Mouse (Mus musculus): Measurements from ENCODE around the gene Rab11fip4. TPM values are rescaled to one million over a fixed set of nuclear protein-coding genes. Genes with fewer than 3 reads are reported as not detected.
"Not testable (repeated sequence)": the region's sequence is repeated elsewhere in the genome, so short reads cannot be mapped to it uniquely, and the experiment has no call there.

Gene Rab11fip4
- polyA plus RNA-seq, 1 experiment from 2014 or later, result 2.4 TPM

DNA sequence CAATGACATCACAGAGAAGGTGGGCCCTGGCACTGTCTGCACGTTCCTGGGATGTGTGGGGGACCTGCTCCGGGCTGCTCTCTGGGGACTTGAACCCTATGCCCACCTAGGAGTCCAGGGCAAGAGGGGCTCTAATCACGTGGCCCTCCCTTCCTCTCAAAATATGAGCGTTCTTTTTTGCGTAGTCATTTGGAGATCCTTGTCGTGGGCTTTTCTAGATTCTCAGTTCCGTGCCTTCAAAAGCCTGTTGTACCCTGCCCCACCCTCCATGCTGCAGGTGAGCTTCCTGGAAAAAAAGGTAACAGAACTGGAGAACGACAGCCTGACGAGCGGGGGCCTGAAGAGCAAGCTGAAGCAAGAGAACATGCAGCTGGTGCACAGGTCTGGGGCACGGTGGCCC is 94.1 kb downstream of the Rab11fip4 start:
- Histone ChIP-seq H3K36me3 (no peaks in the 10 kb centered on the region), H3K4me2 (no peak overlapping the region), H3K27me3 (no peaks in the 10 kb centered on the region), H3K4me1 (no peaks in the 10 kb centered on the region), H3K27ac (no peak overlapping the region), H3K4me3 (no peak overlapping the region), H3K9ac (no peak overlapping the region), H3K9me3 (no peaks in the 10 kb centered on the region)
- ATAC-seq (ENCODE audit: borderline replicate concordance, extremely low read depth, low FRiP score, low TSS enrichment), result no peak
- WGBS, result 79% methylated on average over 11 of the region's 11 CpGs

DNA sequence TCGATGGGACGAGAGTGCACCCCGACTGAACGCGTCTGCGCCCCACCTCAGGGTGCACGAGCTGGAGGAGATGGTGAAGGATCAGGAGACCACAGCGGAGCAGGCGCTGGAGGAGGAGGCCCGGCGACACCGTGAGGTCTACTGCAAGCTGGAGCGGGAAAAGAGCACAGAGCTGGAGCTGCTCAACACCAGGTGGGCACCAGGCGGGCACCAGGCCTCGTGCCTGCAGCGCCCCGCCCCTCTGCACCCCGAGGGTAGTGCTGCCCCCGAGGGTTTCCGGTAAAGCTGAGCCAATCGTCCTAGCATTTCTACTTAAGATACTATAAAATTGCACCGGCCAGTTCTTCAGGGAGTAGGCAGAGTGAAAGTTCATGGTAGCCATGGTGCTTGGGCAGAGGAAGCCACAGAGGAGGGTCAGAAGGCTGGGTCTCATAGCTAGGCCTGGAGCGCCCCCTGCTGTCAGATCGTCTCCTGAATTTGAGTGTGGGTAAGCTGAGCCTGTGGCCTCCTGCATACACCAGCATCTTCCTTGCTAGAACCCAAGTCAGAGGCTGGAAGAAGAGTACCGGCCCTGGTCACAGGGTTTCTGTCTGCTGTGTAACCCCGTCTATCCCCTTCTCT is 95.6 kb downstream of the Rab11fip4 start:
- Histone ChIP-seq H3K9ac (no peak overlapping the region), H3K27ac (no peak overlapping the region), H3K4me2 (no peak overlapping the region), H3K36me3 (no peaks in the 10 kb centered on the region), H3K4me1 (no peaks in the 10 kb centered on the region), H3K9me3 (no peaks in the 10 kb centered on the region), H3K4me3 (no peak overlapping the region), H3K27me3 (no peaks in the 10 kb centered on the region)
- 60% methylated on average over 26 of the region's 26 CpGs for WGBS
- 0 out of 2 replicates have a peak, but pooled peaks have one; percentile 11 for ATAC-seq (ENCODE audit: borderline replicate concordance, extremely low read depth, low FRiP score, low TSS enrichment)

DNA sequence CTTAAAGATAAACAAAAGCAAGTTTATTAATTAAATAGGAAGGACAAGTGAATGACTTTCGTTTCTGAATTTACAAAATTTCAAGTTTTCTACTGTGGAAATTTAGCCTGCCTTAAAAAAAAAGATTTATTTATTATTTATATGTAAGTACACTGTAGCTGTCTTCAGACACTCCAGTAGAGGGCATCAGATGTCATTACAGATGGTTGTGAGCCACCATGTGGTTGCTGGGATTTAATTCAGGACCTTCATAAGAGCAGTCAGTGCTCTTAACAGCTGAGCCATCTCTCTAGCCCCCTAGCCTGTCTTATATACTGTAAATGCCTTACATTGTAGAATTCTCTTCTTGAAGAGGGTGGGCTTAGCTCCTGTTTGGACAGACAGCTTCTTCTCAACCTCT is 98.9 kb downstream of the Rab11fip4 start:
- Histone ChIP-seq H3K4me1 (no peaks in the 10 kb centered on the region), H3K36me3 (no peaks in the 10 kb centered on the region), H3K9me3 (no peaks in the 10 kb centered on the region), H3K9ac (no peak overlapping the region), H3K4me2 (no peak overlapping the region), H3K27ac (no peak overlapping the region), H3K27me3 (no peaks in the 10 kb centered on the region), H3K4me3 (no peak overlapping the region)
- WGBS, result 82% methylated on average over 1 of the region's 1 CpGs
- no peak for ATAC-seq (ENCODE audit: borderline replicate concordance, extremely low read depth, low FRiP score, low TSS enrichment)

DNA sequence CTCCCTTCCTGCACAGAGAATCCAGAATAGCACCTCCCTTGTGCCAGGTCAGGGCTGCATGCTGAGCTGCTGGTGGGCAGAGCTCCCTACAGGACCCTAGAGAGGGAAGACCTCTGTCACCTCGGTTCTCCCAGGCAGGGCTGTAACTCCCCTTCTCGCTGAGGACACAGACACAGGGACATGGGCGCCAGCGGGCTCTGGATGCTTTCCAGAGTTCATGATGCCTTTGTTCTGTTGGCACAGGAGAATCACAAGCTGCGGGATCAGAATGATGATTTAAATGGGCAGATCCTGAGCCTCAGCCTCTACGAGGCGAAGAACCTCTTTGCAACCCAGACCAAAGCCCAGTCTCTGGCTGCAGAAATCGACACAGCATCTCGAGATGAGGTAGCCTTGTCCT is 100.5 kb downstream of the Rab11fip4 start:
- Histone ChIP-seq H3K27ac (no peak overlapping the region), H3K4me2 (no peak overlapping the region), H3K36me3 (no peaks in the 10 kb centered on the region), H3K4me1 (no peaks in the 10 kb centered on the region), H3K4me3 (no peak overlapping the region), H3K9ac (no peak overlapping the region), H3K27me3 (no peaks in the 10 kb centered on the region), H3K9me3 (no peaks in the 10 kb centered on the region)
- ATAC-seq (ENCODE audit: borderline replicate concordance, extremely low read depth, low FRiP score, low TSS enrichment), result no peak
- 82% methylated on average over 9 of the region's 9 CpGs for WGBS

DNA sequence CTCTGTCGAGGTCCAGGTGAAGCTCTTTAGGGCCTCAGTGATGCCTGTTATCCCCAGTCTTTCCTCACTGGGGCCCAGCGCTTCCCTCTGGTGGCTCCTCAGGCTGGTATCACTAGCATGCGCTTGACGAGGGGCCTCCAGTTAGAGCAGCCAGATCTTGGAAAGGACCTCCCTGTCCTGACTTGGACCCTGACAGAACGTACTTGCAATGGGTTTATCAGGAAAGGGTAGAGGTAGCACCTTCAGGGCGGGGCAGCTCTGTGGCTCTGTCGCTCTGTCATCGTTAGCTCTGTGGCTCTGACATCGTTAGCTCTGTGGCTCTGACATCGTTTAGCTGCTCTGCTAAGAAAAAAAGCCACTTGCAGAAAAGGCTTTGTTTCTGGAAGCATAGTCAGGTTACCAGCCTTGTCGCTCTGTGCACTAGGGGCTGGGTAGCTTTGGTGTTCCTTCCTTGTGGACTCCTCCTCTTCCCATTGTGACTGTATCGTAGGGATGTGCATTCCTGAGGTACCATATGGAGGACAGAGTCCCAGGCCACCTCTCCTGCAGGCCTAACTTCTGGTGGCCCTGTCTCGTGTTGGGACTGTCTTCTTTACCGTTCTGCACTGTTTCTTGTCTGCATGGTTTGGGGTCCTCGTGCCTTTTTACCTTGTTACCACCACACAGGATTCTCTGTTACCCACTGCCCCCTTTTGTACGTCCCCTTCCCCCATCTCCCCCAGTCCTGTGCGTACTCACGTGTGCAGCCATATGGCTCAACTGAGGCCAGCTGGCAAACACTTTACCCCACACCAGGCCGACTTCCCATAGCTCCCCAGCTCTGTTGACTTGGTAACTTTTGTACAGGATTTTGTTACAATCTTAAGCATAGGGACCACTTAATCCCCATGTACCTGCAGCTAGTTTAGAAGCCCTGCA is 105.6 kb downstream of the Rab11fip4 start:
- ATAC-seq (ENCODE audit: borderline replicate concordance, extremely low read depth, low FRiP score, low TSS enrichment), result no peak
- Histone ChIP-seq H3K4me3 (no peak overlapping the region), H3K27ac (no peak overlapping the region), H3K36me3 (no peaks in the 10 kb centered on the region; the same call in 1 of the 2 replicates), H3K4me1 (no peaks in the 10 kb centered on the region), H3K9me3 (no peaks in the 10 kb centered on the region), H3K27me3 (no peaks in the 10 kb centered on the region), H3K9ac (no peak overlapping the region), H3K4me2 (no peak overlapping the region)
- 61% methylated on average over 19 of the region's 19 CpGs for WGBS

DNA sequence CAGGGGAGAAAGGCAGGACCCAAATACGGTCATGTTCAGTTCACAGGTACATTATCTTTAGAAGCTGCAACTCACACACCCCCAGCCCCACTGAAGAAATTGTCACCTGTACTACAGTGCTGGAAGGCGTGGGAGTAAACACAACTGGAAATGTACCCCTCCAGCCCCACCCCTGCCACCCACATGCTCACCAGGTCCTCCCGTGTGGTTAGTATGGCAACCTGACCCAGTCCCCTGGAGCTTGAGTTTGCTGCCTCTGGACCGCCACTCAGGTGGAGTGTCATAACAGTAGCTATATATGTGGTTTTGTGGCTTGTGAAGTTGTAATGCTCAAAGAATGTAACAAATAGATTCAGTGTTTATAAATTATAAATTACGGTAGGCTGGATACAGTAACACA is 107.1 kb downstream of the Rab11fip4 start:
- no peaks in the 10 kb centered on the region for H3K27me3 ChIP-seq
- WGBS, result 74% methylated on average over 5 of the region's 5 CpGs
- no peak overlapping the region for H3K9ac ChIP-seq
- H3K9me3 ChIP-seq, result no peaks in the 10 kb centered on the region
- no peak overlapping the region for H3K4me2 ChIP-seq
- ATAC-seq (ENCODE audit: borderline replicate concordance, extremely low read depth, low FRiP score, low TSS enrichment), result no peak
- peaks cover 9% of the 10 kb centered on the region for H3K4me1 ChIP-seq
- no peak overlapping the region for H3K27ac ChIP-seq
- H3K36me3 ChIP-seq, result no peaks in the 10 kb centered on the region; the same call in 1 of the 2 replicates
- no peak overlapping the region for H3K4me3 ChIP-seq

DNA sequence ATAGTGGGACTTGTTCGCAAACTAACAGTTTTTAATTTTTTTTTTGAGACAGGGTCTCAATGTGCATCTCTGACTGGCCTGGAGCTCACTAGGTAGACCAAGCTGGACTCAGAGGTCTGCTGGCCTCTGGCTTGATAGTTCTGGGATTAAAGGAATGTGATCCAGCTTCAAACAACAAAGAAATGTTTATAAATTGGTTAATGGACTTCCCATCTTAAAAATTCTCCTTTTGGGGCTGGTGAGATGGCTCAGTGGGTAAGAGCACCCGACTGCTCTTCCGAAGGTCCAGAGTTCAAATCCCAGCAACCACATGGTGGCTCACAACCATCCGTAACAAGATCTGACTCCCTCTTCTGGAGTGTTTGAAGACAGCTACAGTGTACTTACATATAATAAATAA is 107.5 kb downstream of the Rab11fip4 start:
- not testable (repeated sequence) for H3K36me3 ChIP-seq; H3K9ac ChIP-seq; H3K9me3 ChIP-seq; H3K27ac ChIP-seq; H3K4me3 ChIP-seq; ATAC-seq (ENCODE audit: borderline replicate concordance, extremely low read depth, low FRiP score, low TSS enrichment); H3K4me2 ChIP-seq; H3K27me3 ChIP-seq
- WGBS, result 72% methylated on average over 4 of the region's 4 CpGs
- peaks cover 13% of the 10 kb centered on the region for H3K4me1 ChIP-seq

DNA sequence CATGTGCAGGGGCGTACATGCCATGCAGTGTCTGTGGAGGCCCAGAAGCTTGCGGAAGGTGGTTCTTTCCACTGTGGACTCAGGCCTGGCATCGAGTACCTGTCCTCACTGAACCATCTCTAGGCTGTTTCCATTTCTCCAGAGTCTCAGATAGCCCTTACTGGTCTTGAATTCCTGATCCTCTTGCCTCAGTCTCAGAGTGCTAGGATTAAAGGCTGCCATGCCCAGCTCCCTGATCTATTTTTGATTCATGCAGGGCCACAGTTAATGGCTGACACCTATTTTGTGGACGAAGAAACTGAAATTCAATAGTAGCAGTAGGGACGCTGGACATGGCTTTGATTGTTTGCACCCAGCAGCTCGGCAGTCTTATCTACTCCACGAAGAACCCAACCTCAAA is 110.5 kb downstream of the Rab11fip4 start:
- Histone ChIP-seq H3K4me3 (no peak overlapping the region), H3K36me3 (no peaks in the 10 kb centered on the region; the same call in 1 of the 2 replicates), H3K4me2 (no peak overlapping the region), H3K9ac (no peak overlapping the region), H3K27ac (no peak overlapping the region), H3K27me3 (no peaks in the 10 kb centered on the region), H3K4me1 (peaks cover 19% of the 10 kb centered on the region), H3K9me3 (no peaks in the 10 kb centered on the region)
- WGBS, result 81% methylated on average over 7 of the region's 7 CpGs
- ATAC-seq (ENCODE audit: borderline replicate concordance, extremely low read depth, low FRiP score, low TSS enrichment), result no peak

DNA sequence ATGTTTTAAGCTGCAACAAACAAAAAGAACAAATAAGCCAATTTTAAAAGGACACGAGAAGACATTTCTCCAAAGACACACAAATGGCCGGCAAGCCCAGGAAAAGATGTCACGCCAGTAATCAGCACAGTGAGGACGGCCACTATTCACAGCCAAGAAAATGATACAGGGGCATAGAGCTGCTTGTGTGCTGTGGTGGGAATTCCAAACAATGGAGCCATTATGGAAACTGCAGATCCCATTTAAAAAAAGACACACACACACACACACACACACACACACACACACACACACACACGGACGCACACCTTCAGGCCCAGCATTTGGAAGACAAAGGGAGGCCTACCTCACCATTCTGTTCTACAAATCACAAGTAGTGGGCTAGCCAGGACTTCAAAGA is 111.1 kb downstream of the Rab11fip4 start:
- Histone ChIP-seq H3K9me3 (no peaks in the 10 kb centered on the region), H3K9ac (no peak overlapping the region), H3K4me1 (peaks cover 19% of the 10 kb centered on the region), H3K36me3 (no peaks in the 10 kb centered on the region; the same call in 1 of the 2 replicates), H3K4me3 (no peak overlapping the region), H3K27me3 (no peaks in the 10 kb centered on the region), H3K4me2 (no peak overlapping the region), H3K27ac (no peak overlapping the region)
- 77% methylated on average over 6 of the region's 6 CpGs for WGBS
- no peak for ATAC-seq (ENCODE audit: borderline replicate concordance, extremely low read depth, low FRiP score, low TSS enrichment)

DNA sequence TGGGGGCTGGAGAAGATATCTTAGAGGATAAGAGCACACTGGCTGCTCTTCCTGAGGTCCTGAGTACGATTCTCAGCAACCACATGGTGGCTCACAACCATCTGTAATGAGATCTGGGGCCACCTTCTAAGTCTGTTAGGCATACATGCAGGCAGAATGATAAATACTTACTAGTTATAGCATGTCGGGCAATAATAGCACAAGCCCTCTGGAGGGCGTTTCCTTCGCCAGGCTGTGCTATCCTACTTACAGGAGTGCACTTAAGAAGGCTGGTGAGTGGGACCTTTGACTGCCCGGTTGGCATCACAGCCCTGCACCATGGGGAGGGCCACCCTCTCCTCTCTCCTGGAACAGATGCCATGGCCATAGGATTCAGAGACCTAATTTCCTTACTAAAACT is 112.4 kb downstream of the Rab11fip4 start:
- H3K4me1 ChIP-seq, result peaks cover 19% of the 10 kb centered on the region
- H3K9ac ChIP-seq, result peak overlapping the region; percentile 84
- no peaks in the 10 kb centered on the region for H3K9me3 ChIP-seq
- peak; percentile 21; the same call in 1 of the 2 replicates for ATAC-seq (ENCODE audit: borderline replicate concordance, extremely low read depth, low FRiP score, low TSS enrichment)
- peak overlapping the region; percentile 75 for H3K4me2 ChIP-seq
- H3K27ac ChIP-seq, result peak overlapping the region; percentile 97
- H3K4me3 ChIP-seq, result peak overlapping the region; percentile 76
- H3K36me3 ChIP-seq, result no peaks in the 10 kb centered on the region; the same call in 1 of the 2 replicates
- H3K27me3 ChIP-seq, result no peaks in the 10 kb centered on the region
- WGBS, result under 1% methylated on average over 5 of the region's 5 CpGs

DNA sequence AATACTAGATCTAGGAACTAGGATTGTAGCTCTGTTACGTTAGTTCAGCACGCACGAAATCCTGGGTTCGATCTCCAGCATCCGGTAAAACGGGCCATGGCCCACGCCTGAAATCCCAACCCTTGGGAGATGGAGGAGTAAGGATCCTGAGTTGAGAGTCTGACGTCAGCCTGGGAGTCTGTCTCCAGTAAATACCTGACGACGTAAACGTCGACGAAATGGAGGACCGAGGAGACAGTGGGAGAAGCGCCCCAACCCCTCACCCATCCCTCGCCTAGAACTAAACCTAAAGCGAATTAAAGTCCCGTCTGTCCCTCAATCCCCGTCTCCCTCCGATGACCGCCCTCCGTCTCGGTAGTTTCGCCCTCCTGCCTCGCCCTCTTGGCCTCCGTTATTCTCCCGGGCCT is 112.9 kb downstream of the Rab11fip4 start:
- no peak; the same call in 1 of the 2 replicates for ATAC-seq (ENCODE audit: borderline replicate concordance, extremely low read depth, low FRiP score, low TSS enrichment)
- H3K27me3 ChIP-seq, result 0 out of 2 replicates have a peak, but pooled peaks cover 2% of the 10 kb centered on the region
- peak overlapping the region; percentile 97 for H3K27ac ChIP-seq
- H3K4me2 ChIP-seq, result peak overlapping the region; percentile 75
- peaks cover 19% of the 10 kb centered on the region for H3K4me1 ChIP-seq
- WGBS, result 0% methylated on average over 27 of the region's 27 CpGs
- no peaks in the 10 kb centered on the region; the same call in 1 of the 2 replicates for H3K36me3 ChIP-seq
- H3K4me3 ChIP-seq, result peak overlapping the region; percentile 76
- H3K9me3 ChIP-seq, result no peaks in the 10 kb centered on the region
- peak overlapping the region; percentile 84 for H3K9ac ChIP-seq
